Mouse (Mus musculus) CH12.LX (cell line): Measurements from ENCODE around the gene Iqschfp. TPM values are rescaled to one million over a fixed set of nuclear protein-coding genes. Genes with fewer than 3 reads are reported as not detected.

Experiments used
- DNase-seq: peaks from one replicate; pipeline ENCODE4 v3.0.0-alpha.2; 2013; ENCODE audit errors: extremely low read depth
- H3K27ac ChIP-seq: 2 replicates; pipeline ENCODE4 v1.5.1; 2012; ENCODE audit warnings: low read depth, mild to moderate bottlenecking, control low read depth, moderate library complexity; ENCODE audit not compliant: insufficient read depth
- H3K27me3 ChIP-seq: replicated peaks from 2 replicates; pipeline ENCODE3; 2012; ENCODE audit warnings: inconsistent platforms
- H3K36me3 ChIP-seq, 2 experiments: replicated peaks in 1 of 2; 2 replicates each; pipeline versions ENCODE3 to v1.6.1; 2012; ENCODE audit warnings: inconsistent platforms in 1 of 2, low read length in 1 of 2, mild to moderate bottlenecking in 1 of 2, mixed read lengths in 1 of 2, moderate library complexity in 1 of 2; ENCODE audit not compliant: control insufficient read depth in 1 of 2, insufficient read depth in 1 of 2
- H3K4me1 ChIP-seq, 2 experiments: 2 replicates each; pipeline ENCODE4 v1.6.1; 2012; ENCODE audit warnings: inconsistent platforms in 1 of 2, moderate library complexity in 1 of 2; ENCODE audit not compliant: insufficient read depth in 2 of 2, control insufficient read depth in 1 of 2
- H3K4me2 ChIP-seq: 2 replicates; pipeline ENCODE4 v1.6.1; 2012; ENCODE audit warnings: low read depth, mild to moderate bottlenecking, control low read depth; ENCODE audit not compliant: poor library complexity, insufficient read depth, severe bottlenecking
- H3K4me3 ChIP-seq, 3 experiments: fragments of 150-350 bp in 1 of 3; sonication (generic) in 1 of 3; replicated peaks in 1 of 3; 2 replicates each; pipeline versions ENCODE3 to v1.5.1; 2011 to 2012; ENCODE audit warnings: low read depth in 2 of 3, low read length in 2 of 3, mild to moderate bottlenecking in 2 of 3, moderate library complexity in 2 of 3, control low read depth in 1 of 3, improper control_type of control experiment in 1 of 3, inconsistent platforms in 1 of 3, mixed read lengths in 1 of 3; ENCODE audit not compliant: poor library complexity in 1 of 3
- H3K79me2 ChIP-seq: replicated peaks from 2 replicates; pipeline ENCODE4 v1.6.1; 2012; ENCODE audit warnings: mild to moderate bottlenecking, moderate library complexity; ENCODE audit not compliant: control insufficient read depth, poor library complexity, insufficient read depth, severe bottlenecking; ENCODE audit errors: extremely low read depth
- H3K9ac ChIP-seq: 2 replicates; pipeline ENCODE4 v1.6.1; 2012; ENCODE audit warnings: low read depth, mild to moderate bottlenecking, control low read depth, moderate library complexity; ENCODE audit not compliant: insufficient read depth
- H3K9me3 ChIP-seq: replicated peaks from 2 replicates; pipeline ENCODE3; 2012; ENCODE audit warnings: low read length, inconsistent platforms, mixed read lengths
- BHLHE40 ChIP-seq: IDR thresholded peaks from 2 replicates; pipeline ENCODE4 v1.6.1; 2011; ENCODE audit warnings: mild to moderate bottlenecking, low read depth, low read length, improper control_type of control experiment
- CTCF ChIP-seq, 2 experiments: IDR thresholded peaks in 1 of 2; conservative IDR thresholded peaks in 1 of 2; 2 replicates each; pipeline ENCODE4 v1.5.1; 2011 to 2012; ENCODE audit warnings: low read depth in 2 of 2, low read length in 2 of 2, improper control_type of control experiment in 1 of 2, inconsistent platforms in 1 of 2, mild to moderate bottlenecking in 1 of 2, moderate library complexity in 1 of 2
- ETS1 ChIP-seq: conservative IDR thresholded peaks from 2 replicates; pipeline ENCODE4 v1.6.1; 2012; ENCODE audit warnings: low read depth, mild to moderate bottlenecking, inconsistent platforms, low read length, improper control_type of control experiment, moderate library complexity
- GABPA ChIP-seq: IDR thresholded peaks from 2 replicates; pipeline ENCODE4 v1.6.1; 2012; ENCODE audit warnings: low read depth, low read length, improper control_type of control experiment, inconsistent platforms; ENCODE audit not compliant: insufficient replicate concordance
- HCFC1 ChIP-seq: IDR thresholded peaks from 2 replicates; pipeline ENCODE4 v1.6.1; 2012; ENCODE audit warnings: low read depth, mild to moderate bottlenecking, inconsistent platforms, low read length, improper control_type of control experiment
- JUN ChIP-seq: IDR thresholded peaks from 2 replicates; pipeline ENCODE4 v1.6.1; 2011; ENCODE audit warnings: low read depth, mild to moderate bottlenecking, low read length, improper control_type of control experiment, moderate library complexity; ENCODE audit not compliant: insufficient read depth
- MAZ ChIP-seq: IDR thresholded peaks from 2 replicates; pipeline ENCODE4 v1.6.1; 2012; ENCODE audit warnings: low read depth, mild to moderate bottlenecking, inconsistent platforms, low read length, improper control_type of control experiment, moderate library complexity
- MEF2A ChIP-seq: IDR thresholded peaks from 2 replicates; pipeline ENCODE4 v1.6.1; 2014; ENCODE audit warnings: low read depth, mild to moderate bottlenecking, inconsistent platforms, low read length, improper control_type of control experiment, borderline replicate concordance
- MXI1 ChIP-seq: IDR thresholded peaks from 2 replicates; pipeline ENCODE4 v1.6.1; 2011; ENCODE audit warnings: mild to moderate bottlenecking, low read depth, low read length, improper control_type of control experiment
- MYC ChIP-seq: IDR thresholded peaks from 2 replicates; pipeline ENCODE4 v1.6.1; 2011; ENCODE audit warnings: low read depth, mild to moderate bottlenecking, improper control_type of control experiment, low read length
- NRF1 ChIP-seq: IDR thresholded peaks from 2 replicates; pipeline ENCODE4 v1.6.1; 2014; ENCODE audit warnings: low read depth, mild to moderate bottlenecking, inconsistent platforms, low read length, improper control_type of control experiment, moderate library complexity
- POLR2A ChIP-seq: IDR thresholded peaks from 2 replicates; pipeline ENCODE4 v1.6.1; 2011; ENCODE audit warnings: low read depth, mild to moderate bottlenecking, improper control_type of control experiment, low read length
- RAD21 ChIP-seq: IDR thresholded peaks from 2 replicates; pipeline ENCODE4 v1.6.1; 2011; ENCODE audit warnings: low read depth, mild to moderate bottlenecking, low read length, improper control_type of control experiment, moderate library complexity
- RCOR1 ChIP-seq: conservative IDR thresholded peaks from 2 replicates; pipeline ENCODE4 v1.6.1; 2012; ENCODE audit warnings: low read depth, mild to moderate bottlenecking, inconsistent platforms, low read length, improper control_type of control experiment
- SIN3A ChIP-seq: IDR thresholded peaks from 2 replicates; pipeline ENCODE4 v1.6.1; 2012; ENCODE audit warnings: low read length, improper control_type of control experiment, inconsistent platforms
- SMC3 ChIP-seq: IDR thresholded peaks from 2 replicates; pipeline ENCODE4 v1.6.1; 2011; ENCODE audit warnings: low read depth, low read length, improper control_type of control experiment
- TBP ChIP-seq: conservative IDR thresholded peaks from 2 replicates; pipeline ENCODE4 v1.6.1; 2011; ENCODE audit warnings: low read depth, low read length, improper control_type of control experiment
- TCF12 ChIP-seq: IDR thresholded peaks from 2 replicates; pipeline ENCODE4 v1.6.1; 2014; ENCODE audit warnings: low read depth, mild to moderate bottlenecking, inconsistent platforms, low read length, improper control_type of control experiment
- USF1 ChIP-seq: IDR thresholded peaks from 2 replicates; pipeline ENCODE4 v1.6.1; 2014; ENCODE audit warnings: low read depth, mild to moderate bottlenecking, inconsistent platforms, low read length, improper control_type of control experiment
- USF2 ChIP-seq: conservative IDR thresholded peaks from 2 replicates; pipeline ENCODE4 v1.6.1; 2011; ENCODE audit warnings: low read depth, low read length, improper control_type of control experiment
- ZC3H11A ChIP-seq: IDR thresholded peaks from 2 replicates; pipeline ENCODE4 v1.6.1; 2012; ENCODE audit warnings: low read depth, mild to moderate bottlenecking, inconsistent platforms, low read length, improper control_type of control experiment
- ZMIZ1 ChIP-seq: IDR thresholded peaks from 2 replicates; pipeline ENCODE4 v1.6.1; 2012; ENCODE audit warnings: low read depth, mild to moderate bottlenecking, inconsistent platforms, low read length, improper control_type of control experiment
- dilution Hi-C: fragments of 300-500 bp; cut with MboI; formaldehyde crosslinking; loops from 2 replicates; pipeline ENCODE4 v1.14.3; 2020; ENCODE audit warnings: low sequenced_read_pairs; ENCODE audit not compliant: extremely low pct_unique_long_range_greater_than_20kb, extremely low pct_ligation_motif_present
- in situ Hi-C: fragments of 300-500 bp; cut with MboI; formaldehyde crosslinking; loops from 3 replicates; pipeline ENCODE4 v1.14.3; 2019; ENCODE audit warnings: low sequenced_read_pairs, low pct_ligation_motif_present, low pct_unique_long_range_greater_than_20kb, mixed read lengths
- polyA plus RNA-seq: library from polyadenylated mRNA; unstranded; fragments of >175 nt; gene quantifications from 2 replicates; pipeline ENCODE4 v1.2.1, GENCODE M21; 2012; ENCODE audit warnings: low read depth; ENCODE audit not compliant: insufficient read length
- total RNA-seq, 2 experiments: library from RNA; depleted of rRNA; stranded (reverse); fragments of 300-350 nt in 1 of 2; fragments of >200 nt in 1 of 2; gene quantifications; 2 replicates each; pipeline ENCODE4 v1.2.3; 2012 to 2014

Gene Iqschfp
- total and polyA plus RNA-seq, 3 experiments = 0.13 to 0.25 TPM; not detected in 1

DNA sequence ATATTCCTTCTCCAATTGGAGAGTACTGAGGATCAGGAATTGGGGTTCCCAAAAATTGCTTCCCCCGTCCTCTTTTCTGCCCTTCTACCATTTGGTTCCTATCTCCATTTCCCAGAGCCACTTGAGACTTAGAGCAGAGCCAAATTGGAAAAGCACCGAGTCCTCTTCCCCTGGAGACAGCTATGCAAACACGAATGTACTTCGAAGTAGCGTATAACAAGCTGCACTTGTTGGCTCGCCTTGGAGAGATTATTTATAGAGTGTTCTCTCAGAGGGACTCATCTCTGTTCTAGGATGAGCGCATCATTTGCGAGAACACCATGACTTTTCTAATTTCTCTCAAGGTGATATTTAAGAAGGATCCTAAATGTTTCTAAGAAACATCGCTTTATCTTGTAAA, 710.9 kb downstream of the Iqschfp start:
- no peak overlapping the region for H3K9ac ChIP-seq
- in situ Hi-C loops = no loop called here
- no peaks in the 10 kb centered on the region for H3K9me3 ChIP-seq
- H3K4me1 ChIP-seq = no peaks in the 10 kb centered on the region
- no peak overlapping the region for H3K27ac ChIP-seq
- H3K27me3 ChIP-seq = no peaks in the 10 kb centered on the region
- no peaks in the 10 kb centered on the region for H3K79me2 ChIP-seq
- TF ChIP-seq SIN3A (no peak), HCFC1 (no peak), SMC3 (no peak), POLR2A (no peak), ETS1 (no peak), USF2 (no peak), NRF1 (no peak), USF1 (no peak), RCOR1 (no peak), TCF12 (no peak)
- dilution Hi-C loops = no loop called here
- H3K4me2 ChIP-seq = no peak overlapping the region
- no peak overlapping the region for H3K4me3 ChIP-seq
- no peaks in the 10 kb centered on the region for H3K36me3 ChIP-seq
- no peak for DNase-seq

DNA sequence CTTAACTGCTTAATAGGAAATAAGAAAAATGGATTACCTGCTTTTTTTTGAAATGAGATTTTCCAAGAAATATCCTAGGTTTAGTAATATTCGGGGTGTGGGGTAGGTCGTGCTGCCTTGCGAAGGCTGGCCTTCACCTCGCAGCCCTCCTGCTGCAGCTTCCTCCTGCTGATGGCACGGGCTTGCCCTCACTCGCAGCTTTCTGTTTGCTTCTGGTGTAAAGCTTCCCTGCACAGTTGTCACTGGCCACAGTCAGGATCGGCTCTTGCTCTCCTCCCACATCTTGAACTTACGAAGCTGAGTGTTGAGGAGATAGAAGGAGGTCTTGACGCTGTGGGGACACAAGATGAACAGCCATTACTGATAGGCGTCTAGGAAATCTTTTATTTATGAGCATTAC, 712.4 kb downstream of the Iqschfp start:
- in situ Hi-C loops = no loop called here

DNA sequence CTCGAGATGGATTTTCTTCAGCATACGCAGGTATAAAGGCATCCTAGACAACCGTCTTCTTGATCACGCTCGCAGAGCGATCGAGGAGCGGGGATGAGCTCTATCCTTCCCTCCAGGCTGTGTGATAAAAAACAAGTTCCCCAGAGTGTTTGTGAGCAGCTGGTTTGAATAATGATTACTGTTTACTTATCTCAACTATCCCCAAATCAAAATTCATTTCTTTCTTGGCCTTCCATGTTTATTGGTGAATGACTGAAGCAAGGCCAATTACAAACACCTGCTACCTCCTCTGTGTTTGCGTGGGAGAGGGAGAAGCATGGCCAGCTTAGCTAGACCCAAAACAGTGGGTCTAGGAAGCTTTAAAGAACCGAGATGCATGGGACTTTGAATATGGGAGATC, 712.9 kb downstream of the Iqschfp start:
- TF ChIP-seq ZMIZ1 (no peak), ZC3H11A (no peak), BHLHE40 (no peak), MEF2A (no peak), RAD21 (no peak), MYC (no peak), GABPA (no peak), ETS1 (no peak), SIN3A (no peak), HCFC1 (no peak), RCOR1 (no peak), JUN (no peak), CTCF (conservative IDR thresholded peaks at IDR 0.05 in 1 of 2, IDR thresholded peaks at IDR 0.05 in 1 of 2; ENCODE audit: low read depth in 2 of 2, low read length in 2 of 2) (no peak), MAZ (no peak), TCF12 (no peak), MXI1 (no peak), TBP (no peak)
- DNase-seq = no peak
- Histone ChIP-seq H3K27me3 (no peaks in the 10 kb centered on the region), H3K4me2 (no peak overlapping the region), H3K36me3 (no peaks in the 10 kb centered on the region), H3K27ac (no peak overlapping the region), H3K79me2 (no peaks in the 10 kb centered on the region), H3K9me3 (no peaks in the 10 kb centered on the region), H3K4me3 (no peak overlapping the region), H3K9ac (no peak overlapping the region), H3K4me1 (no peaks in the 10 kb centered on the region; a peak in 1 of 4 replicates)
- dilution Hi-C loops (no loop called here), in situ Hi-C loops (no loop called here)

More for the DNA sequence above, 712.4 kb downstream of the Iqschfp start:
- H3K4me1 ChIP-seq = no peaks in the 10 kb centered on the region; a peak in 1 of 4 replicates
- dilution Hi-C loops = no loop called here
- no peak overlapping the region for H3K4me3 ChIP-seq
- no peak for DNase-seq
- H3K4me2 ChIP-seq = no peak overlapping the region
- H3K36me3 ChIP-seq = no peaks in the 10 kb centered on the region
- H3K27ac ChIP-seq = no peak overlapping the region
- H3K9ac ChIP-seq = no peak overlapping the region
- H3K27me3 ChIP-seq = no peaks in the 10 kb centered on the region
- TF ChIP-seq ETS1 = no peak
- H3K79me2 ChIP-seq = no peaks in the 10 kb centered on the region
- no peaks in the 10 kb centered on the region for H3K9me3 ChIP-seq
